Mouse (Mus musculus) hindbrain, embryonic 13.5 days (tissue): ENCODE measurements around the gene Lyz2. TPM values are rescaled to one million over a fixed set of nuclear protein-coding genes. Genes with fewer than 3 reads are reported as not detected.

Source experiments
- ATAC-seq: fragments of 200-750 bp; cut with Nextera tagmentation; 2 replicates; pipeline ENCODE4 v1.8.0; 2017; ENCODE audit warnings: moderate TSS enrichment; ENCODE audit not compliant: low FRiP score
- H3K27ac ChIP-seq: fragments of 300-500 bp; sonication (generic); 2 replicates; pipeline ENCODE4 v1.5.1; 2015; ENCODE audit warnings: inconsistent platforms, mild to moderate bottlenecking, moderate library complexity
- H3K27me3 ChIP-seq: fragments of 300-500 bp; sonication (generic); 2 replicates; pipeline ENCODE4 v1.6.1; 2015; ENCODE audit warnings: mild to moderate bottlenecking, inconsistent platforms
- H3K36me3 ChIP-seq: fragments of 300-500 bp; sonication (generic); 2 replicates; pipeline ENCODE4 v1.6.1; 2015; ENCODE audit warnings: mild to moderate bottlenecking, inconsistent platforms
- H3K4me1 ChIP-seq: fragments of 300-500 bp; sonication (generic); replicated peaks from 2 replicates; pipeline ENCODE4 v1.6.1; 2015; ENCODE audit warnings: inconsistent platforms
- H3K4me2 ChIP-seq: fragments of 300-500 bp; sonication (generic); 2 replicates; pipeline ENCODE4 v1.6.1; 2015; ENCODE audit warnings: inconsistent platforms, mild to moderate bottlenecking, moderate library complexity
- H3K4me3 ChIP-seq: fragments of 300-500 bp; sonication (generic); 2 replicates; pipeline ENCODE4 v1.5.1; 2015; ENCODE audit warnings: mild to moderate bottlenecking, inconsistent platforms
- H3K9ac ChIP-seq: fragments of 300-500 bp; sonication (generic); 2 replicates; pipeline ENCODE4 v1.6.1; 2015; ENCODE audit warnings: mild to moderate bottlenecking, inconsistent platforms
- H3K9me3 ChIP-seq: fragments of 300-500 bp; sonication (generic); 2 replicates; pipeline ENCODE4 v1.6.1; 2016; ENCODE audit warnings: inconsistent platforms
- WGBS: fragments of 180-500 bp; shearing (Covaris S2); methylation state at CpG from one replicate; pipeline ENCODE4 v1.1.7; 2015; 5-methylcytosine and 5-hydroxymethylcytosine counted together
- polyA plus RNA-seq: library from polyadenylated mRNA; unstranded; fragments of >200 nt; fragmentation: Nextera tagmentation; extraction: Ambion mirVana; gene quantifications from 2 replicates; pipeline ENCODE4 v1.2.1, GENCODE M21; 2015

Gene Lyz2
- polyA plus RNA-seq, result 25.9 and 29.3 TPM in 2 replicates

DNA sequence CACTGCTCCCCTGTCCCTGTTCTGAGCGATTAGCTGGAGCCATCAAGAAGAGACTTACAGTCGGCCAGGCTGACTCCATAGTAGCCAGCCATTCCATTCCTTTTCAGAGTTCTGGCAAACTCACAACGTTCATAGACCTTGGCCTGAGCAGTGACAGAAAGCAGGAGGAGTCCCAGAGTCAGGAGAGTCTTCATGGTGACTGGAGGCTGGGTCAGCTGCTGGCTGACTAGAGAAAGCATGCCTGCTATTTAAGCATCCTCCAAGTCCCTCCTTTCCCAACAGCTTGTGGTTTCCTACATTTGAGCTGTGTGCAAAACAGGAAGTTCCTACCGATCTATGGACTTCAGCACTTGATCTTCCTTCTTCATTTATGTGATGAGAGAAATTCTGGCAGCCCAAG lies at the start of gene Lyz2:
TSS of gene Lyz2 (minus strand) at position 273 of the 400 bp plus-strand sequence.
- H3K27me3 ChIP-seq, result no peaks in the 10 kb centered on the region
- H3K9ac ChIP-seq, result no peak within 1 kb of the TSS
- no peak within 1 kb of the TSS for H3K27ac ChIP-seq
- 76% methylated on average over 4 of the region's 4 CpGs for WGBS
- no peaks in the 10 kb centered on the region for H3K36me3 ChIP-seq
- no peak for ATAC-seq
- H3K9me3 ChIP-seq, result no peaks in the 10 kb centered on the region
- H3K4me1 ChIP-seq, result no peaks in the 10 kb centered on the region
- H3K4me3 ChIP-seq, result no peak within 1 kb of the TSS
- no peak within 1 kb of the TSS for H3K4me2 ChIP-seq

DNA sequence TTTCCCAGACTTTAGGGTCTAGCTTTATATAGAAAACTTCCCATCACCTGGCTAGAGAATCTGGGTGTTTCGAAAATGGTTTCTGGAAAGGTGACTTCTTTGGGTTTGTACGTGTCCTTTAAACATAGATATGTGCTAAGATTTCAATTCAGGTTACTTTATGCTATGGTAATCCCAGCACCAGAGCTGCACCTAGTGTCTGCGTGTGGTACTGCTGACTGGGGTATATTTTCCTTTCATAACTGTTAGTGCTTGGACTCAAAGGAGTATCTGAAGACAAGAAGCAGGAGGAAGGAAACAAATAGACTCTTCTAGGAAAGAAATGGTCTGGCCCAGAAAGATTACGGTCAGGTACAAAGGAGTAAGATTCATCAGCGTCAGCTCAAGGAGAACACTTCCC lies 48.4 kb upstream of the Lyz2 start:
- Histone ChIP-seq H3K9ac (no peak overlapping the region), H3K4me1 (no peaks in the 10 kb centered on the region), H3K27ac (no peak overlapping the region), H3K4me3 (no peak overlapping the region), H3K4me2 (no peak overlapping the region), H3K9me3 (no peaks in the 10 kb centered on the region), H3K36me3 (no peaks in the 10 kb centered on the region), H3K27me3 (no peaks in the 10 kb centered on the region)
- no peak for ATAC-seq
- WGBS, result 82% methylated on average over 5 of the region's 5 CpGs

DNA sequence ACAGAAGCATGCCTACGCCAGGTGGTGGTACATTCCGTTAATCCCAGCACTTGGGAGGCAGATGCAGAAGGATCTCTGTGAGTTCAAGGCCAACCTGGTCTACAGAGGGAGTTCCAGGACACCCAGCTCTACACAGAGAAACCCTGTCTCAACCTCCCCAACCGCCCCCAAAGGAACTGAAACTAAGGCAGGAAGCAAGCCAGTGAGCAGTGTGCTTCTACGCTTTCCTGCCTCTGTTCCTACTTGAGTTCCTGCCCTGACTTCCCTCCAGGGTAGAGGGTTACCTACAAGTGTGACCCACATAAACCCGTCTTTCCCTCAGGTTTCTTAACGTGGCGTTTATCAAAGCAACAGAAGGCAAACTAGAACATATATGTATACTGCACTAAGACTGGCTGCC lies 41.7 kb upstream of the Lyz2 start:
- ATAC-seq, result no peak
- no peak overlapping the region for H3K9ac ChIP-seq
- H3K4me3 ChIP-seq, result no peak overlapping the region
- no peak overlapping the region for H3K27ac ChIP-seq
- H3K36me3 ChIP-seq, result no peaks in the 10 kb centered on the region
- no peak overlapping the region for H3K4me2 ChIP-seq
- no peaks in the 10 kb centered on the region for H3K4me1 ChIP-seq
- H3K9me3 ChIP-seq, result no peaks in the 10 kb centered on the region
- H3K27me3 ChIP-seq, result no peaks in the 10 kb centered on the region
- WGBS, result 94% methylated on average over 7 of the region's 7 CpGs

DNA sequence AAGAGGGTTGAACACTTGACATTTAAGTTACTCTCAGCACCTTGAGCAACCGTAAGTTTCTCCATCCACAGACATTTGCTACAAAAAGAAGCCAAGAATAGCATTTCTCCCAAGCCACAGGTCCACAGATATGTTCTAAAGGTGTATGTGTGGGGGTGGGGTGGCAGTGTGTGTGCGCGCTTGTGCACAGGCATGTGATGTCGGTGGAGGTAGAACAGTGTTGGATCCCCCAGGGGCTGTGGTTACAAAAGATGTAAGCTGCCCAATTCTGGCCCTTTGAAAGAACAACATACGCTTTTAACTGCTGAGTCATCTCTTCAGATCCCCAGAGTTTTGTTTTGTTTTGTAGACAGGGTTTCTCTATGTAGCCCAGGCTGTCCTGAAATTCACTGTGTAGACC lies 40.5 kb upstream of the Lyz2 start:
- no peaks in the 10 kb centered on the region for H3K27me3 ChIP-seq
- no peak overlapping the region for H3K27ac ChIP-seq
- 92% methylated on average over 5 of the region's 5 CpGs for WGBS
- H3K9me3 ChIP-seq, result no peaks in the 10 kb centered on the region
- no peak overlapping the region for H3K4me3 ChIP-seq
- no peaks in the 10 kb centered on the region for H3K36me3 ChIP-seq
- H3K4me2 ChIP-seq, result no peak overlapping the region
- H3K9ac ChIP-seq, result no peak overlapping the region
- no peaks in the 10 kb centered on the region for H3K4me1 ChIP-seq
- no peak for ATAC-seq

DNA sequence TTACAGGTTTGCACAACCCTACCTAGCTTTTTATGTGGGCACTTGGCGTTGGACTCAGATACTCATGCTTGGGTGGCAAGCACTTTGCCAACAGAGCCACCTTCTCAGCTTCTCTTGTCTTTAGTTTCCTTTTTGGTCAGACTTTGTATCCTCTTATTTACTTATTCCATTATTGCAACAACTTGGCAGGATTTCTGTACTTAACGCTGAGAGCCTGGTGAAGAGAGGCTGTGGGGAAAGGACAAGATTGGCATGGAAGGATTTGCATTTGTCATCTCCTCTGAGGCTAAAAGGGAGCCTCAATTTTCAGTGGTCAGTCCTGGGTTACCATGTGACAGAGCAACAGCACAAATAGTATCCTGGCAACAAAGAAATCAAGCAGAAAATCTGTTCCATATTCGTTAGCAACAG lies 38.5 kb upstream of the Lyz2 start:
- Histone ChIP-seq H3K27me3 (no peaks in the 10 kb centered on the region), H3K36me3 (no peaks in the 10 kb centered on the region), H3K27ac (no peak overlapping the region), H3K4me1 (no peaks in the 10 kb centered on the region), H3K4me3 (no peak overlapping the region), H3K9ac (no peak overlapping the region), H3K4me2 (no peak overlapping the region), H3K9me3 (no peaks in the 10 kb centered on the region)
- 63% methylated on average over 3 of the region's 3 CpGs for WGBS
- no peak for ATAC-seq

DNA sequence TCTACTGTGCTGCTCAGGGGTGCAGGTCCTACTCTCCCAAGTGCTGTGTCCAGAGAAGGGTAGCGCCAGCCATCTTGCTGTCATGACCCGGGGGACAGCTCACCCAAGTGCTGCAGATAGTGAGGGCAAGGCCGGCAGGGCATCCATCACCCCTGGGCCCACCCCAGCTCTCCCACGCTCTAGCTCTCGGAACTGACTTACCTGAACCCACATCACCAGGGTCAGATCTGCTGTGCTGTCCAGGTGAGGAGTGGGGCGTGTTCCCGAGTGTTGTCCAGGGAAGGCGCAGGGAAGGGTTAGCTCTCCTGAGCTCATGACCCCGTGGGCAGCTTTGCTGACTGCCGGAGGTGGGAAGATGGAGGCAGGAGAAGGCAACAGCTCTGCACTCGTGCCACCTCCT lies 34.3 kb upstream of the Lyz2 start:
- no peak overlapping the region for H3K4me2 ChIP-seq
- no peaks in the 10 kb centered on the region for H3K4me1 ChIP-seq
- H3K27ac ChIP-seq, result no peak overlapping the region
- no peak overlapping the region for H3K9ac ChIP-seq
- H3K27me3 ChIP-seq, result no peaks in the 10 kb centered on the region
- no peaks in the 10 kb centered on the region for H3K9me3 ChIP-seq
- H3K36me3 ChIP-seq, result no peaks in the 10 kb centered on the region
- H3K4me3 ChIP-seq, result no peak overlapping the region
- no peak for ATAC-seq
- WGBS, result 93% methylated on average over 11 of the region's 11 CpGs

DNA sequence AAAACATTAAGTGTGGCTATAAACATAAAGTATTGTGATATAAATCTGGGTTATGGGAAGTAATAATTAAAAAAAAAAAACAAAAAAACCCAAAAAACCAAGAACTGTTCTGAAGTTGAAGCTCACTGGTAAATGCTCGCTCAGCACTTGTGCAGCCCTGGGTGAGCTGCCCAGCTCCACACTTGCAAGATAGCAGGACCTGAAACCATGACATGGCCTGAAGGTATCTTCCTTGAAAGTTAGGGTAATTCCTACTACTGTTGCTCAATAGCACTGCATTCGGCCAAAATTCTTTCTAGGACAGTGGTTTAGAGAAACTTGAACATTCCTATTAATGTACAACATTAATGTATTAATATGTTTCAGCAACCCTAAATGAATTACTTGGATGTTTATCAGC lies 31.0 kb upstream of the Lyz2 start:
- no peak overlapping the region for H3K27ac ChIP-seq
- H3K4me3 ChIP-seq, result no peak overlapping the region
- H3K9ac ChIP-seq, result no peak overlapping the region
- H3K9me3 ChIP-seq, result no peaks in the 10 kb centered on the region
- no peak for ATAC-seq
- H3K4me1 ChIP-seq, result no peaks in the 10 kb centered on the region
- no peaks in the 10 kb centered on the region for H3K27me3 ChIP-seq
- WGBS, result 96% methylated on average over 2 of the region's 2 CpGs
- no peak overlapping the region for H3K4me2 ChIP-seq
- H3K36me3 ChIP-seq, result no peaks in the 10 kb centered on the region

DNA sequence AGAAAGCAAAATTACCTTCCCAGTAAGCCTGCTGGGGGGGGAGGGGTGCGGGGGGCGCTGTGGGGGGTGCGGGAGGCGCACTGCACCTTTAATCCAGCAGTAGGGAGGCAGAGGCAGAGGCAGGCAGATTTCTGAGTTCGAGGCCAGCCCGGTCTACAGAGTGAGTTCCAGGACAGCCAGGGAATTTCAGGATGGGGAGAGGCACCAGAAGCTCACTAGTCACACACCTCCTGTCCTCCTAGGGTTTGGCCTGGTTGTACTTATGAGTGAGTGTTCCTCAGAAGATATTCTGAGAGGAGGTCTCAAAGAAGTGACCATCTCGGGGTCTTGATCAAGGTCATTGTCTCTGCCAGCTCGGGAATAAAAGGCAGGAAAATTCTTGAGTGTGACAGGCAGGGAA lies 30.0 kb upstream of the Lyz2 start:
- Histone ChIP-seq H3K4me1 (no peaks in the 10 kb centered on the region), H3K27ac (no peak overlapping the region), H3K36me3 (no peaks in the 10 kb centered on the region), H3K27me3 (no peaks in the 10 kb centered on the region), H3K9ac (no peak overlapping the region), H3K9me3 (no peaks in the 10 kb centered on the region), H3K4me2 (no peak overlapping the region), H3K4me3 (no peak overlapping the region)
- WGBS, result 83% methylated on average over 8 of the region's 8 CpGs
- ATAC-seq, result no peak

DNA sequence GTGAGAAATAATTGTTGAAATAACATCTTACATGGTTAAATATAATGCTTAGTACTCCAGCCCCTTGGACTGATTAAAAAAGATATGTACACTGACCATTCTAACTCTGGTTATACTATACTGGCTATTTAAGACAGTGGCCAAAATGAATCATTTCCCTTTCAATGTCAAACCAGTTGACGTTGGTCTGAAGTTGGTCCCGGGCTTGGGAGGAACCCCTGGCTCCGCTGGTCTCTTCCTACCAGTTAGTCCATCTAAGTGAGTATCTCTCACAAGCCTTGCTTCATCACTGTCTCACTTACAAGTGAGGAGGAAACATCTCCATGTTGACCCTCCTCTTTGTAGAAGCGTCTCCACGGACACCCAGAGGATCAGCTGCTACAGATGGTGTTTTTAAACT lies 22.2 kb upstream of the Lyz2 start:
- H3K4me2 ChIP-seq, result no peak overlapping the region
- H3K27ac ChIP-seq, result no peak overlapping the region
- no peak overlapping the region for H3K4me3 ChIP-seq
- H3K9ac ChIP-seq, result no peak overlapping the region
- H3K9me3 ChIP-seq, result no peaks in the 10 kb centered on the region
- H3K4me1 ChIP-seq, result no peaks in the 10 kb centered on the region
- 88% methylated on average over 5 of the region's 5 CpGs for WGBS
- no peaks in the 10 kb centered on the region for H3K36me3 ChIP-seq
- no peaks in the 10 kb centered on the region for H3K27me3 ChIP-seq
- no peak for ATAC-seq

DNA sequence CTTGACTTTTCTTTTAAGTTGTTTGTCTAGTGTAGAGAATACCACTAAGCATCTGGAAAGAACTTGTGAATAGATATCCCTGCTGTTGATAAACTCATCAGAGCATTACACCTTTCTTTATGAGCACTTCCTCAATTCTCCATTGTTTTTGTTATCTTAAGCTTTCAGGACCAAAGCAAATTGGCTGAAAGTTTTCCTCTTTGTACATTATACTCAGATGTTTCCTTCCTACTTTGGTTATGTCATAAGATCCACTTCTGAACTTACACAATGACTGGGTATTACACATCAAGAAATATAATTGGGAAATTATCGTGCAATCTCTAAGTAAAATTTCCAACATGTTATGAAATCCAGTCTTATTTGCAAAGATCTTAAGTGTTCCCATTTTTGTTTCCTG lies 19.6 kb upstream of the Lyz2 start:
- no peak for ATAC-seq
- Histone ChIP-seq H3K4me3 (no peak overlapping the region), H3K36me3 (no peaks in the 10 kb centered on the region), H3K9ac (no peak overlapping the region), H3K4me2 (no peak overlapping the region), H3K4me1 (no peaks in the 10 kb centered on the region), H3K9me3 (no peaks in the 10 kb centered on the region), H3K27ac (no peak overlapping the region), H3K27me3 (no peaks in the 10 kb centered on the region)
- WGBS, result 96% methylated on average over 1 of the region's 1 CpGs

DNA sequence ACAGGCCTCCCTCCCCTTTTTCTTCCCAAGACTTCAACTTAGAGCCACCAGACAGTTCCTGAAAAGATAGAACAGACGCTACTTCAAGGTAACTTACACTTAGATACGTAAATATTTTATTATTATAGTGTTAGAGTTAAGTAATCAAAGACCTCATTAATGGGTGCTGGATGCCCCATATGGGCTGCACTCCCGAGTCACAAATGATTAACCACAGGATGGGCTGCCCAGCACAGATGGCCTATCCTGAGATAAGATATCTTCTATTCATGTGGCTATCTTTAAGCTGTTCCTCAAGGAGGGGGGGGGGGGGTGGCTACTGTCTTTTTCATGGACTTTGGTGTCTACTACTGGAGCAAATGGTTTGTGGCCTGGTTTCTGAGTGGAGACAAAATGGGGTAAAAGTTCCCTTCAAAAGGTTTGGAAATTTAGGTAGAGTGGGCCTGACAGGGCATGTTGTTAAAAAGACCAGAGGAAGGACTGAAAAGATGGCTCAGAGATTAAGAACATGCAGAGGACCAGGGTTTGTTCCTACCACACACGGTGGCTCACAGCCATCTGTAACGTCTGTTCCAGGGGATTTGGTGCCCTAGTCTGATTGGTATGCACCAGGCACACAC lies 17.9 kb upstream of the Lyz2 start:
- WGBS, result 87% methylated on average over 5 of the region's 5 CpGs
- no peak overlapping the region for H3K4me2 ChIP-seq
- no peaks in the 10 kb centered on the region for H3K9me3 ChIP-seq
- ATAC-seq, result no peak
- no peaks in the 10 kb centered on the region for H3K27me3 ChIP-seq
- H3K4me1 ChIP-seq, result no peaks in the 10 kb centered on the region
- no peak overlapping the region for H3K4me3 ChIP-seq
- H3K27ac ChIP-seq, result no peak overlapping the region
- H3K36me3 ChIP-seq, result no peaks in the 10 kb centered on the region
- H3K9ac ChIP-seq, result no peak overlapping the region

DNA sequence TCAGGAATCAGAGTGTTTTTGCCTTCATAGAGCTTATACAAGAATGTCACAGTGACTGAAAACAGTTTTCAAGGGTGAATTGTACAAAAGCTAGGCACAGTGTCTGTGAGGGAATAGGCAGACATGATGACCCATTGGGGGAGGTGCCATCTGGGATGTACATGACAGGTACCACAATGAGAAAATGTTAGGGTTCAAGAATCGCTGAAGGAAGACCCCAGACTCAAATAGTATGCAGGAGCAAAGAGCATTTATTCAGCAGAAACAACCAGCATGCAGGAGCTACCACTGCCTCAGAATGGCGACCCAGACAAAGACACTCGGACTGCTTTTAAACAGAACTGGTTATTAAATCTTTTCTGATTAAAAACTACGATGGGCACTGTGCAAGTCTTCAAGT lies 17.0 kb upstream of the Lyz2 start:
- no peaks in the 10 kb centered on the region for H3K9me3 ChIP-seq
- no peak overlapping the region for H3K4me3 ChIP-seq
- ATAC-seq, result no peak
- no peaks in the 10 kb centered on the region for H3K4me1 ChIP-seq
- H3K36me3 ChIP-seq, result no peaks in the 10 kb centered on the region
- 88% methylated on average over 4 of the region's 4 CpGs for WGBS
- no peak overlapping the region for H3K9ac ChIP-seq
- no peak overlapping the region for H3K27ac ChIP-seq
- H3K4me2 ChIP-seq, result no peak overlapping the region
- no peaks in the 10 kb centered on the region for H3K27me3 ChIP-seq

DNA sequence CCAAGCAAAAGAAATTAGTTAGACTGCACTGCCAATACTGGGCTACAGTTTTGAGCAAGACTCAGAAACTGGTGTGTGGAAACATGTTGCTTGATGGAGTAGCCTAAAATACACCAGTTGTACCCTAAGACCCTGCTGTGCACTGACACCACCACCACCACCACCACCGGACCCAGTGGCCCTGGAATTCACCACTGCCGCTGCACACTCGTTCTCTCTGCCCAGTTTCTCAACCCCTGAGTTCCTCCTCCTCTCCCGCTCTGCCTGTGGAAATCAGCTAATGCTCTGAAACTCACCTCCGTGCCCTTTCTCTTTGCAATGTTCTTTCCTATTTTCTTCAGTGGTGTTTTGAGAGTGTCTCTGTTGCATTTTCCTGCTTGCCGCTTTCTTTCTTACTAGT lies 16.2 kb upstream of the Lyz2 start:
- no peak for ATAC-seq
- Histone ChIP-seq H3K4me1 (no peaks in the 10 kb centered on the region), H3K9me3 (no peaks in the 10 kb centered on the region), H3K27me3 (no peaks in the 10 kb centered on the region), H3K9ac (no peak overlapping the region), H3K27ac (no peak overlapping the region), H3K36me3 (no peaks in the 10 kb centered on the region), H3K4me3 (no peak overlapping the region), H3K4me2 (no peak overlapping the region)
- 91% methylated on average over 6 of the region's 6 CpGs for WGBS
